Comparison of ENCODE assay signal across 8 mouse cellular contexts in the genomic region with DNA sequence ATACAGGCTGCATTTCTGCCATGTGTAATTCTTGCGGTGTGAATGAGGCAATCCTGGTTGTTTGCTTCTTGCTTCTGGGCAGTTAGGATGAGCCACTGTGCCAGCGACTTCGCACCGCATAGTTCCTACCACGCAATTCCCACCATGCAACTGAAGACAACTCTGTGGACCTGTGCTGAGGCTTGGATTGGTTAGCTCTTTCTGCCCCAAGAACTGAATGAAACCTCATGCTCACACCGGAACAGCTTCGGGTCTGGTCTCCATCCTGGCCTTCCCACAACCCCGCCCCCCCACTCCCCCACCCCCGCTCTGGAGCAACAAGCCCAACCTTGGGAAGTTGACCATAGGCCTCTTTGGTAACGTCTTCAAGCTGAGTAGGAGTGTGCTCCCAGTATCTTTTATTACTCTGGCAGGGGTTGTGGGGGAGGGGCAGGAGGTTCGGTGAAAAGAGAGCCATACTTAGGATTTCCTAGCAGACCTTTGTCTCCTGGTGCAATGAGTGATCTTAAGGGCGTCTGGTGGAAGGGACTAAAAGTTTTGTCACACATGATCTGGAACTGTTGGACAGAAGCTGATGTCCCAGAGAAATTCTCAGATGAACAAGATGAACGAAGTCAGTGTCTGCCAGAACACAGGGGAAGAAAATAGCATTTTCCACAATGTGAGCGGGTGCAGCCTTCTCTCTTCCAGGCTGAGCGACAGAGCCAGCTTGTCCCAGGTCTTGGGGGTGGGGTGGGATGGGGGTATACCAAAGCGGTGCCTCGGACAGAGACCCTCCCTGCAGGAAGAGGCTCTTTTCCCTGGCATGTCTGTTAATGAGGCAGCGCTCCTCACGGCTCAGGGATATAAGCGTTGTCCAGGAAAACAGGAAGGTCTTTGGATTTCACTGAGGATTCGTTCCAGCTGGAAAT. TPM values are rescaled to one million over a fixed set of nuclear protein-coding genes. Genes with fewer than 3 reads are reported as not detected.
DNase-seq lines count a peak whose midpoint lies in the region; ATAC-seq lines count a peak whose summit lies in the region.

No protein-coding gene starts in this region.

- H3K27ac ChIP-seq in limb, embryonic 11.5 days (replicated peaks; ENCODE audit: low read depth, low read length), result no peak overlapping the region

- ATAC-seq in limb, embryonic 11.5 days (ENCODE audit: insufficient number of reproducible peaks, low FRiP score, low TSS enrichment, low read depth), result peak; percentile 54; the same call in 1 of the 2 replicates
- no peak for ATAC-seq in inflammation-experienced regulatory T-cells, adult 6 months

- intact Hi-C loops in heart, postnatal 36 days (cut with DNase I), result no loop called here

- H3K4me2 ChIP-seq in limb, embryonic 11.5 days (ENCODE audit: low read depth, severe bottlenecking), result peak overlapping the region; percentile 27; the same call in 1 of the 2 replicates

- DNase-seq in right cerebral cortex, adult 2 months (ENCODE audit: low spot score in 2 of 2), result peak; percentile 12 to 14
- no peak for DNase-seq in right cerebral cortex, postnatal 36 days (ENCODE audit: low spot score in 2 of 2)
- peak; percentile 87 for DNase-seq in fat pad, adult 2 months (ENCODE audit: extremely low read depth, low read depth, low spot score)
- DNase-seq in heart, postnatal 36 days, result peak; percentile 26 to 28
- peak; percentile 57 for DNase-seq in limb, embryonic 11.5 days (ENCODE audit: low spot score)
- DNase-seq in neural tube, embryonic 10.5 days (ENCODE audit: extremely low spot score, low spot score), result peak; percentile 48
- DNase-seq in cerebellum, adult 9-11 months, result no peak

- no peaks in the 10 kb centered on the region for H3K4me1 ChIP-seq in limb, embryonic 11.5 days (ENCODE audit: control insufficient read depth, insufficient read depth, low read length)

- 30% methylated on average over 21 of the region's 21 CpGs for WGBS in limb, embryonic 11.5 days

- no peaks in the 10 kb centered on the region for H3K27me3 ChIP-seq in limb, embryonic 11.5 days (ENCODE audit: control insufficient read depth, insufficient read depth, low read length)

- peak overlapping the region; percentile 14; the same call in 1 of the 2 replicates for H3K9ac ChIP-seq in limb, embryonic 11.5 days (ENCODE audit: low read length)

- H3K9me3 ChIP-seq in limb, embryonic 11.5 days (ENCODE audit: control insufficient read depth, low read length), result no peaks in the 10 kb centered on the region

- H3K36me3 ChIP-seq in limb, embryonic 11.5 days (ENCODE audit: control insufficient read depth, insufficient read depth, low read length), result no peaks in the 10 kb centered on the region

- no peak overlapping the region for H3K4me3 ChIP-seq in limb, embryonic 11.5 days (ENCODE audit: low read depth, low read length)

RNA-seq across cellular contexts. Expression of gene Wdr89, which starts 32.1 kb away (rescaled TPM):
- 1 to 10 TPM; 2.4 to 2.9 TPM for total RNA-seq in heart, postnatal 36 days (2021)
- 14.4 and 15.6 TPM in 2 replicates for polyA plus RNA-seq in limb, embryonic 11.5 days (2014; fragmentation: Nextera tagmentation; extraction: Ambion mirVana)
- polyA plus RNA-seq in inflammation-experienced regulatory T-cells, adult 6 months (2017; shearing (Covaris generic)), result 10 to 100 TPM; 15.7 to 29.2 (median 21.9) TPM

RNA-seq across cellular contexts. Expression of gene Sgpp1, which starts 34.1 kb away (rescaled TPM):
- total RNA-seq in heart, postnatal 36 days (2021), result 10 to 100 TPM; 19.8 to 20.4 TPM
- polyA plus RNA-seq in limb, embryonic 11.5 days (2014; fragmentation: Nextera tagmentation; extraction: Ambion mirVana), result 11.5 and 12.0 TPM in 2 replicates
- 10 to 100 TPM; 10.7 to 18.4 (median 12.1) TPM for polyA plus RNA-seq in inflammation-experienced regulatory T-cells, adult 6 months (2017; shearing (Covaris generic))

Comparison
In these comparisons a context has a peak if more than half of its experiments do, and no peak if none do; other contexts are left out.
1. DNase-seq: peak in right cerebral cortex, adult 2 months (2 of 2), fat pad, adult 2 months (single experiment), heart, postnatal 36 days (2 of 2), limb, embryonic 11.5 days (single experiment) and neural tube, embryonic 10.5 days (single experiment); none in right cerebral cortex, postnatal 36 days (0 of 2) and cerebellum, adult 9-11 months (single experiment).